7 mouse cellular contexts compared by ENCODE assay signal in genomic region chr5:114596604-114597003, GRCm38 (mm10). TPM values are rescaled to one million over a fixed set of nuclear protein-coding genes. Genes with fewer than 3 reads are reported as not detected.
A peak's percentile ranks its signal among the peaks of the same experiment; 100 is the strongest.
DNase-seq lines count a peak whose midpoint lies in the region; ATAC-seq lines count a peak whose summit lies in the region.

No protein-coding gene starts in this region.

- H3K9ac ChIP-seq in lung, embryonic 16.5 days (ENCODE audit: low read length): no peak overlapping the region

- H3K9me3 ChIP-seq in lung, embryonic 16.5 days (ENCODE audit: control insufficient read depth, low read length): no peaks in the 10 kb centered on the region

- H3K4me3 ChIP-seq in lung, embryonic 16.5 days (ENCODE audit: low read length): no peak overlapping the region

- H3K36me3 ChIP-seq in lung, embryonic 16.5 days (ENCODE audit: control insufficient read depth, insufficient read depth, low read length): no peaks in the 10 kb centered on the region

- 20% methylated on average over 10 of the region's 10 CpGs for WGBS in lung, embryonic 16.5 days

- peak; percentile 18 for ATAC-seq in lung, embryonic 16.5 days (ENCODE audit: low read depth)

- peak overlapping the region; percentile 38; the same call in 1 of the 2 replicates for H3K27ac ChIP-seq in lung, embryonic 16.5 days (ENCODE audit: low read length)

- H3K27me3 ChIP-seq in lung, embryonic 16.5 days (ENCODE audit: control insufficient read depth, insufficient read depth, low read depth, low read length): no peaks in the 10 kb centered on the region

- peaks cover 51% of the 10 kb centered on the region for H3K4me1 ChIP-seq in lung, embryonic 16.5 days (replicated peaks; ENCODE audit: control insufficient read depth, insufficient read depth, low read length)

- DNase-seq in B cell, adult 2 months: peak; percentile 78 to 84
- peak; percentile 24 for DNase-seq in MN1 (ENCODE audit: low spot score)
- peak; percentile 35 to 44 for DNase-seq in heart, postnatal 36 days
- DNase-seq in thymus, adult 18-20 months: peak; percentile 61 to 76
- DNase-seq in layer of hippocampus, adult 18-20 months (ENCODE audit: low spot score in 2 of 2): no peak
- DNase-seq in gastrocnemius, postnatal 25 days: no peak

- intact Hi-C loops in heart, postnatal 36 days (cut with DNase I): no loop called here

- H3K4me2 ChIP-seq in lung, embryonic 16.5 days (ENCODE audit: low read depth, low read length): no peak overlapping the region

RNA-seq across cellular contexts. Expression of gene Fam222a, which starts 28.8 kb away (rescaled TPM):
- total RNA-seq in heart, postnatal 36 days (2021): 1 to 10 TPM; 1.6 to 1.9 TPM
- polyA plus RNA-seq in lung, embryonic 16.5 days (2015; fragmentation: Nextera tagmentation; extraction: Ambion mirVana): 2.2 and 2.3 TPM in 2 replicates
- total RNA-seq in layer of hippocampus, adult 18-20 months (2021): 1 to 10 TPM; 5.2 to 5.3 TPM
- total RNA-seq in gastrocnemius, postnatal 25 days (2021): under 1 TPM; 0.29 to 0.54 TPM

Comparison
In these comparisons a context has a peak if more than half of its experiments do, and no peak if none do; other contexts are left out.
1. DNase-seq: peak in B cell, adult 2 months (2 of 2), MN1 (single experiment), heart, postnatal 36 days (2 of 2) and thymus, adult 18-20 months (2 of 2); none in layer of hippocampus, adult 18-20 months (0 of 2) and gastrocnemius, postnatal 25 days (single experiment).